Mouse (Mus musculus) G1E (cell line): ENCODE measurements at regions not wholly inside any gene's neighbourhood (a gene's known extent, or its start where the extent isn't known, plus 50 kb on each side); places are given as distances from the start of the nearest gene placed in this dataset.

ENCODE experiments used
- ATAC-seq: 2 replicates; pipeline ENCODE4 v1.8.0; 2016; ENCODE audit warnings: mild to moderate bottlenecking; ENCODE audit not compliant: insufficient number of reproducible peaks, poor library complexity, low FRiP score, severe bottlenecking; ENCODE audit errors: extremely low read depth
- DNase-seq: peaks from one replicate; pipeline ENCODE4 v3.0.0; 2012; ENCODE audit warnings: low spot score
- H3K27me3 ChIP-seq: 2 replicates; pipeline ENCODE4 v1.6.1; 2012; ENCODE audit warnings: mild to moderate bottlenecking, low read length, inconsistent platforms; ENCODE audit not compliant: insufficient read depth
- H3K36me3 ChIP-seq: replicated peaks from 2 replicates; pipeline ENCODE3; 2012; ENCODE audit warnings: mild to moderate bottlenecking, inconsistent platforms
- H3K4me1 ChIP-seq: 2 replicates; pipeline ENCODE4 v1.6.1; 2012; ENCODE audit warnings: low read depth, low read length, inconsistent platforms, mixed read lengths; ENCODE audit not compliant: insufficient read depth
- H3K4me3 ChIP-seq: 2 replicates; pipeline ENCODE4 v1.5.1; 2012; ENCODE audit warnings: low read depth, mild to moderate bottlenecking, inconsistent platforms, low read length, moderate library complexity, mixed read lengths
- H3K9me3 ChIP-seq: replicated peaks from 2 replicates; pipeline ENCODE4 v1.6.1; 2012; ENCODE audit warnings: inconsistent platforms
- CTCF ChIP-seq: IDR thresholded peaks from 2 replicates; pipeline ENCODE4 v1.5.1; 2012; ENCODE audit warnings: low read depth, low read length, inconsistent platforms, mixed read lengths
- GATA1 ChIP-seq: IDR thresholded peaks from 2 replicates; pipeline ENCODE4 v1.6.1; 2012; ENCODE audit warnings: borderline replicate concordance, low read length, inconsistent platforms, mixed read lengths
- GATA2 ChIP-seq: IDR thresholded peaks from 2 replicates; pipeline ENCODE4 v1.6.1; 2012; ENCODE audit warnings: low read depth, low read length, inconsistent platforms, borderline replicate concordance
- POLR2AphosphoS5 ChIP-seq: IDR thresholded peaks from 2 replicates; pipeline ENCODE4 v1.6.1; 2012; ENCODE audit warnings: low read depth, low read length, inconsistent platforms; ENCODE audit not compliant: insufficient replicate concordance
- TAL1 ChIP-seq: conservative IDR thresholded peaks from 2 replicates; pipeline ENCODE4 v1.6.1; 2012; ENCODE audit warnings: low read depth, low read length, inconsistent platforms, mixed read lengths

- TF ChIP-seq GATA2 (no peak), GATA1 (no peak), TAL1 (no peak)
- Histone ChIP-seq H3K4me3 (no peak overlapping the region), H3K9me3 (peaks cover 92% of the 10 kb centered on the region), H3K36me3 (no peaks in the 10 kb centered on the region), H3K4me1 (no peaks in the 10 kb centered on the region), H3K27me3 (no peaks in the 10 kb centered on the region)
- DNase-seq: no peak
- ATAC-seq: no peak
Observed at GRCm38 (mm10) chr2:173334856-173335595, 58.7 kb upstream of the Pmepa1 start.

GRCm38 (mm10) chr2:173335859-173336258 is 59.5 kb upstream of the Pmepa1 start:
- ATAC-seq: no peak
- DNase-seq: no peak
- no peak overlapping the region for H3K4me3 ChIP-seq
- no peaks in the 10 kb centered on the region for H3K4me1 ChIP-seq
- H3K9me3 ChIP-seq: peaks cover 92% of the 10 kb centered on the region
- TF ChIP-seq GATA2: no peak
- no peak for TF ChIP-seq TAL1
- TF ChIP-seq GATA1: no peak
- no peak for TF ChIP-seq CTCF
- no peak for TF ChIP-seq POLR2AphosphoS5
- no peaks in the 10 kb centered on the region for H3K27me3 ChIP-seq
- H3K36me3 ChIP-seq: no peaks in the 10 kb centered on the region

- TF ChIP-seq TAL1: no peak
- TF ChIP-seq GATA1: no peak
- no peak for TF ChIP-seq CTCF
- no peak for TF ChIP-seq POLR2AphosphoS5
- TF ChIP-seq GATA2: no peak
- Histone ChIP-seq H3K27me3 (no peaks in the 10 kb centered on the region), H3K4me3 (no peak overlapping the region), H3K36me3 (no peaks in the 10 kb centered on the region), H3K9me3 (peaks cover 92% of the 10 kb centered on the region), H3K4me1 (no peaks in the 10 kb centered on the region)
- ATAC-seq: no peak
- no peak for DNase-seq
Observed at GRCm38 (mm10) chr2:173337666-173338065, 61.3 kb upstream of the Pmepa1 start.

GRCm38 (mm10) chr2:173338671-173339070 is 62.3 kb upstream of the Pmepa1 start:
- DNase-seq (no peak), ATAC-seq (no peak)
- Histone ChIP-seq H3K27me3 (no peaks in the 10 kb centered on the region), H3K4me1 (no peaks in the 10 kb centered on the region), H3K9me3 (peaks cover 95% of the 10 kb centered on the region), H3K4me3 (no peak overlapping the region), H3K36me3 (no peaks in the 10 kb centered on the region)
- TF ChIP-seq GATA2 (no peak), TAL1 (no peak)

- Histone ChIP-seq H3K27me3 (no peaks in the 10 kb centered on the region), H3K36me3 (no peaks in the 10 kb centered on the region), H3K9me3 (peaks cover 95% of the 10 kb centered on the region), H3K4me3 (no peak overlapping the region), H3K4me1 (no peaks in the 10 kb centered on the region)
- ATAC-seq (no peak), DNase-seq (no peak)
- TF ChIP-seq GATA2 (no peak), TAL1 (no peak), CTCF (no peak), GATA1 (no peak), POLR2AphosphoS5 (no peak)
Observed at GRCm38 (mm10) chr2:173339211-173339610, 62.9 kb upstream of the Pmepa1 start.

- no peak overlapping the region for H3K4me3 ChIP-seq
- ATAC-seq (no peak), DNase-seq (no peak)
- no peaks in the 10 kb centered on the region for H3K27me3 ChIP-seq
- no peaks in the 10 kb centered on the region for H3K36me3 ChIP-seq
- TF ChIP-seq CTCF (no peak), GATA1 (no peak), GATA2 (no peak)
- H3K4me1 ChIP-seq: no peaks in the 10 kb centered on the region
- peaks cover 90% of the 10 kb centered on the region for H3K9me3 ChIP-seq
Observed at GRCm38 (mm10) chr2:173340044-173340601, 63.8 kb upstream of the Pmepa1 start.

GRCm38 (mm10) chr2:173342605-173343260 is 66.4 kb upstream of the Pmepa1 start:
- Histone ChIP-seq H3K36me3 (no peaks in the 10 kb centered on the region), H3K4me3 (no peak overlapping the region; the same call in 1 of the 2 replicates), H3K4me1 (no peaks in the 10 kb centered on the region), H3K27me3 (no peaks in the 10 kb centered on the region), H3K9me3 (peaks cover 84% of the 10 kb centered on the region)
- no peak for ATAC-seq
- no peak for DNase-seq
- TF ChIP-seq GATA2: no peak
- TF ChIP-seq CTCF: no peak
